Mouse (Mus musculus) heart, postnatal 0 days (tissue): ENCODE results near the gene Atic. TPM values are rescaled to one million over a fixed set of nuclear protein-coding genes. Genes with fewer than 3 reads are reported as not detected.

ENCODE experiments used
- ATAC-seq: fragments of 200-750 bp; cut with Nextera tagmentation; 2 replicates; pipeline ENCODE4 v1.8.0; 2017; ENCODE audit warnings: low read depth, moderate number of reproducible peaks, moderate library complexity; ENCODE audit not compliant: insufficient read depth
- DNase-seq: peaks from one replicate; pipeline ENCODE4 v3.0.0-alpha.2; 2016; ENCODE audit warnings: low spot score
- H3K27ac ChIP-seq: fragments of 300-500 bp; sonication (generic); 2 replicates; pipeline ENCODE4 v1.5.1; 2014; ENCODE audit warnings: low read depth, mild to moderate bottlenecking
- H3K27me3 ChIP-seq: fragments of 300-500 bp; sonication (generic); 2 replicates; pipeline ENCODE4 v1.6.1; 2014; ENCODE audit warnings: low read length, mixed read lengths; ENCODE audit not compliant: control insufficient read depth, insufficient read depth
- H3K36me3 ChIP-seq: fragments of 300-500 bp; sonication (generic); replicated peaks from 2 replicates; pipeline ENCODE4 v1.6.1; 2014; ENCODE audit warnings: low read length, mixed read lengths; ENCODE audit not compliant: control insufficient read depth, insufficient read depth
- H3K4me1 ChIP-seq: fragments of 300-500 bp; sonication (generic); 2 replicates; pipeline ENCODE4 v1.6.1; 2014; ENCODE audit warnings: antibody characterized with exemption; ENCODE audit not compliant: control insufficient read depth, insufficient read depth
- H3K4me2 ChIP-seq: fragments of 300-500 bp; sonication (generic); 2 replicates; pipeline ENCODE4 v1.6.1; 2014; ENCODE audit warnings: low read depth, mild to moderate bottlenecking, low read length, moderate library complexity
- H3K4me3 ChIP-seq: fragments of 300-500 bp; sonication (generic); 2 replicates; pipeline ENCODE4 v1.5.1; 2014; ENCODE audit warnings: low read depth, low read length
- H3K9ac ChIP-seq: fragments of 300-500 bp; sonication (generic); replicated peaks from 2 replicates; pipeline ENCODE4 v1.6.1; 2014; ENCODE audit warnings: low read depth, low read length, mixed read lengths
- H3K9me3 ChIP-seq: fragments of 300-500 bp; sonication (generic); replicated peaks from 2 replicates; pipeline ENCODE4 v1.6.1; 2016; ENCODE audit warnings: low read length; ENCODE audit not compliant: control insufficient read depth
- CTCF ChIP-seq: IDR thresholded peaks from 2 replicates; pipeline ENCODE4 v1.5.1; 2016; ENCODE audit warnings: antibody characterized with exemption, control low read depth, low read depth
- EP300 ChIP-seq: IDR thresholded peaks from 2 replicates; pipeline ENCODE4 v1.6.1; 2016; ENCODE audit warnings: antibody characterized with exemption, low read depth
- WGBS: fragments of 180-500 bp; shearing (Covaris S2); extraction: QIAGEN DNeasy Blood & Tissue Kit; methylation state at CpG from one replicate; pipeline ENCODE4 v1.1.7; 2014; 5-methylcytosine and 5-hydroxymethylcytosine counted together
- polyA plus RNA-seq: library from polyadenylated mRNA; unstranded; fragments of >200 nt; fragmentation: Nextera tagmentation; extraction: Ambion mirVana; gene quantifications from 2 replicates; pipeline ENCODE4 v1.2.1, GENCODE M21; 2015
- total RNA-seq: library from RNA; depleted of rRNA; stranded (reverse); fragments of >200 nt; gene quantifications from 2 replicates; pipeline ENCODE4 v1.2.3, GENCODE M21; 2014; ENCODE audit warnings: low replicate concordance

The Atic gene
- total and polyA plus RNA-seq, 2 experiments from 2014 or later, result 23.3 to 29.5 TPM

GRCm38 (mm10) chr1:71567884-71568605, 11.1 kb downstream of the Atic start:
- no peak for DNase-seq
- no peak overlapping the region for H3K4me2 ChIP-seq
- no peak overlapping the region for H3K27ac ChIP-seq
- no peak overlapping the region for H3K9ac ChIP-seq
- no peak for ATAC-seq
- H3K4me1 ChIP-seq, result no peaks in the 10 kb centered on the region
- no peaks in the 10 kb centered on the region for H3K9me3 ChIP-seq
- no peaks in the 10 kb centered on the region for H3K27me3 ChIP-seq
- H3K4me3 ChIP-seq, result no peak overlapping the region
- no peak for TF ChIP-seq EP300
- no peak for TF ChIP-seq CTCF
- 66% methylated on average over 16 of the region's 16 CpGs for WGBS
- peaks cover 93% of the 10 kb centered on the region for H3K36me3 ChIP-seq

GRCm38 (mm10) chr1:71570116-71570515, 13.2 kb downstream of the Atic start:
- Histone ChIP-seq H3K27me3 (no peaks in the 10 kb centered on the region), H3K9ac (no peak overlapping the region), H3K4me2 (no peak overlapping the region), H3K36me3 (peaks cover 90% of the 10 kb centered on the region), H3K9me3 (no peaks in the 10 kb centered on the region), H3K27ac (no peak overlapping the region), H3K4me1 (no peaks in the 10 kb centered on the region), H3K4me3 (no peak overlapping the region)
- WGBS, result 89% methylated on average over 4 of the region's 4 CpGs
- TF ChIP-seq CTCF (no peak), EP300 (no peak)
- ATAC-seq, result no peak
- no peak for DNase-seq

- Histone ChIP-seq H3K36me3 (peaks cover 81% of the 10 kb centered on the region), H3K9me3 (no peaks in the 10 kb centered on the region), H3K4me2 (no peak overlapping the region), H3K4me1 (no peaks in the 10 kb centered on the region), H3K27ac (no peak overlapping the region), H3K4me3 (no peak overlapping the region), H3K9ac (no peak overlapping the region), H3K27me3 (no peaks in the 10 kb centered on the region)
- 82% methylated on average over 7 of the region's 7 CpGs for WGBS
- no peak for TF ChIP-seq CTCF
- TF ChIP-seq EP300, result no peak
- ATAC-seq (no peak), DNase-seq (no peak)
These were observed 19.0 kb downstream of the Atic start for GRCm38 (mm10) chr1:71575987-71576386.

DNA sequence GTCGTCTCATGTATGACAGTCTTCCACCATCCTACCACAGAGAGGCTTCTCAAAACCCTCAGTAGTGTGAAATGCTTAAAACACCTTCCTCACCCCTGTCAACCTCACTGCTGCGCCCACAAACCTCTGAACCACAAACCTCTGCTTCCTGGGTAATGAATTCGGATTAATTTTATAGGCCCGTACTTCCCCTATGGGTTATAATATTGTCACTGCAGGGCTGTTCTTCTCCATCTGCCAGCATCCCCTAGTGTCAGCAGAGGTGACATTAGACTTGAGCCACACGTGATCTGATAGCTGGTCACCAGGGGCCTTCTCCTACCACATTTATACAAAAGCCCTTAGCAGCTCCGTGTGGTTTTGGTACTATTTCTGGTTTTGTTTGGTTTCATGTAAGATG, 19.9 kb downstream of the Atic start:
- Histone ChIP-seq H3K4me2 (no peak overlapping the region), H3K36me3 (peaks cover 72% of the 10 kb centered on the region), H3K9me3 (no peaks in the 10 kb centered on the region), H3K4me3 (no peak overlapping the region), H3K27ac (no peak overlapping the region), H3K9ac (no peak overlapping the region), H3K4me1 (no peaks in the 10 kb centered on the region), H3K27me3 (no peaks in the 10 kb centered on the region)
- DNase-seq (no peak), ATAC-seq (no peak)
- no peak for TF ChIP-seq EP300
- no peak for TF ChIP-seq CTCF
- WGBS, result 89% methylated on average over 6 of the region's 6 CpGs

GRCm38 (mm10) chr1:71579526-71579925, 22.6 kb downstream of the Atic start:
- Histone ChIP-seq H3K36me3 (peaks cover 49% of the 10 kb centered on the region), H3K4me3 (no peak overlapping the region), H3K9ac (no peak overlapping the region), H3K4me2 (no peak overlapping the region), H3K9me3 (no peaks in the 10 kb centered on the region), H3K27ac (no peak overlapping the region), H3K27me3 (no peaks in the 10 kb centered on the region), H3K4me1 (no peaks in the 10 kb centered on the region)
- no peak for TF ChIP-seq CTCF
- TF ChIP-seq EP300, result no peak
- 77% methylated on average over 4 of the region's 4 CpGs for WGBS
- no peak for ATAC-seq
- DNase-seq, result no peak

- no peak overlapping the region for H3K9ac ChIP-seq
- H3K27me3 ChIP-seq, result no peaks in the 10 kb centered on the region
- H3K4me2 ChIP-seq, result no peak overlapping the region
- ATAC-seq (no peak), DNase-seq (no peak)
- no peak overlapping the region for H3K4me3 ChIP-seq
- peaks cover 44% of the 10 kb centered on the region for H3K36me3 ChIP-seq
- H3K9me3 ChIP-seq, result no peaks in the 10 kb centered on the region
- TF ChIP-seq CTCF (no peak), EP300 (no peak)
- H3K27ac ChIP-seq, result no peak overlapping the region
- 92% methylated on average over 12 of the region's 12 CpGs for WGBS
- no peaks in the 10 kb centered on the region for H3K4me1 ChIP-seq
These were observed 23.5 kb downstream of the Atic start for GRCm38 (mm10) chr1:71580408-71580807.
